Mouse (Mus musculus) testis, adult 2 months (tissue): ENCODE data around the gene Nav2. TPM values are rescaled to one million over a fixed set of nuclear protein-coding genes. Genes with fewer than 3 reads are reported as not detected.
A peak's percentile ranks its signal among the peaks of the same experiment; 100 is the strongest.

Experiments used
- H3K27ac ChIP-seq: fragments of 200-500 bp; 2 replicates; pipeline ENCODE4 v1.5.1; 2012; ENCODE audit warnings: low read depth, low read length; ENCODE audit not compliant: control insufficient read depth, insufficient read depth
- H3K27me3 ChIP-seq: fragments of 200-500 bp; 2 replicates; pipeline ENCODE4 v1.6.1; 2012; ENCODE audit warnings: mild to moderate bottlenecking, low read length, moderate library complexity; ENCODE audit not compliant: control insufficient read depth, insufficient read depth
- H3K36me3 ChIP-seq: fragments of 200-500 bp; 2 replicates; pipeline ENCODE4 v1.6.1; 2012; ENCODE audit warnings: mild to moderate bottlenecking, low read length; ENCODE audit not compliant: control insufficient read depth, insufficient read depth
- H3K4me1 ChIP-seq: fragments of 200-500 bp; 2 replicates; pipeline ENCODE4 v1.6.1; 2012; ENCODE audit warnings: low read length; ENCODE audit not compliant: control insufficient read depth, insufficient read depth
- H3K4me3 ChIP-seq: fragments of 200-500 bp; 2 replicates; pipeline ENCODE4 v1.5.1; 2012; ENCODE audit warnings: low read depth, mild to moderate bottlenecking, low read length, moderate library complexity, mixed read lengths; ENCODE audit not compliant: control insufficient read depth
- CTCF ChIP-seq: fragments of 200-500 bp; IDR thresholded peaks from 2 replicates; pipeline ENCODE4 v1.5.1; 2012; ENCODE audit warnings: low read depth, mild to moderate bottlenecking, inconsistent platforms, low read length, moderate library complexity; ENCODE audit not compliant: control insufficient read depth, insufficient read depth, insufficient replicate concordance
- POLR2A ChIP-seq: fragments of 200-500 bp; IDR thresholded peaks from 2 replicates; pipeline ENCODE4 v1.6.1; 2012; ENCODE audit warnings: low read depth, mild to moderate bottlenecking, inconsistent platforms, low read length, moderate library complexity; ENCODE audit not compliant: control insufficient read depth
- polyA plus RNA-seq: library from polyadenylated mRNA; depleted of rRNA; stranded (reverse); fragments of >200 nt; gene quantifications from 2 replicates; pipeline ENCODE4 v1.2.3, GENCODE M21; 2012

The Nav2 gene
- polyA plus RNA-seq, 1 experiment, result 20.8 TPM

DNA sequence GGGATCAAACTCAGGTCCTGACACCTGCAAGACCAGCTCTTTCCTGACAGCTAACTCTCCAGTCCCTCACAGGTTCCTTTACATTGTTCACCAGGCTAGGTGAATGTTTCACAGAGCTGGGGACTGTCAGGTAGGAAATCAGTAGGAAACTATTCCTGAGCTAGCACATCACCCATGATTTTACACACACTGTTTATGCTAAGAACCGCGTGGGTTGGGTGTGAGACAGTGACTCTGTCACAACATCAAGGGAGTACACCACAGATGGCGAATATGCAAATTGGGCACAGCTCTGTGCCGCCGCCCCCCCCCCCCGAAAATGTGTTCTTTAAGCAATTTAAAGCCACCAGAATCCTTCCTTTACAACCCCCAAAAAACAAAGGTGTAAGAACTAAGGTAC, 586.1 kb downstream of the Nav2 start:
- Histone ChIP-seq H3K36me3 (no peaks in the 10 kb centered on the region), H3K4me1 (no peaks in the 10 kb centered on the region), H3K27ac (no peak overlapping the region), H3K27me3 (no peaks in the 10 kb centered on the region), H3K4me3 (no peak overlapping the region)
- TF ChIP-seq POLR2A (no peak), CTCF (no peak)

DNA sequence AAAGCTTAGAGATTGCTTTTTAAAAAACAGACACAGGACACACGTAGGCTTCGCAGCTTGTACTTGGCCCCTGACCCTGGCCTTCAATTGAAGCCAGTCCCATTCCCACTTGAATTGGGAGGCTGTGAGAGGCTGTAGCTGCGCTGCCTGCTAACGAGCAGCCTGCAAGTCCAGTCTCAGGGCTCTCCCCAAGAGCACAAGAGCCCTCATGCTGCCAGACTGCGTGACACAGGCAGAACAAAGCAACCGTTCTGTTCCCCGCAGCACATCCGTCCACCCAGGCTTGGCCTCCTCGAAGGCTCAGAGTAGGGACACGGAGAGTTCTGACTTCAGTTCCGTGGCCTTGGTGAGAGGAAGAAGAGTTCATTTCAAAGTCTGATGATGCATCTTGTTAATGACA, 587.6 kb downstream of the Nav2 start:
- TF ChIP-seq CTCF, result no peak
- H3K4me3 ChIP-seq, result no peak overlapping the region
- H3K36me3 ChIP-seq, result no peaks in the 10 kb centered on the region
- no peaks in the 10 kb centered on the region for H3K4me1 ChIP-seq
- H3K27ac ChIP-seq, result peak overlapping the region; percentile 55; the same call in 1 of the 2 replicates
- H3K27me3 ChIP-seq, result no peaks in the 10 kb centered on the region

DNA sequence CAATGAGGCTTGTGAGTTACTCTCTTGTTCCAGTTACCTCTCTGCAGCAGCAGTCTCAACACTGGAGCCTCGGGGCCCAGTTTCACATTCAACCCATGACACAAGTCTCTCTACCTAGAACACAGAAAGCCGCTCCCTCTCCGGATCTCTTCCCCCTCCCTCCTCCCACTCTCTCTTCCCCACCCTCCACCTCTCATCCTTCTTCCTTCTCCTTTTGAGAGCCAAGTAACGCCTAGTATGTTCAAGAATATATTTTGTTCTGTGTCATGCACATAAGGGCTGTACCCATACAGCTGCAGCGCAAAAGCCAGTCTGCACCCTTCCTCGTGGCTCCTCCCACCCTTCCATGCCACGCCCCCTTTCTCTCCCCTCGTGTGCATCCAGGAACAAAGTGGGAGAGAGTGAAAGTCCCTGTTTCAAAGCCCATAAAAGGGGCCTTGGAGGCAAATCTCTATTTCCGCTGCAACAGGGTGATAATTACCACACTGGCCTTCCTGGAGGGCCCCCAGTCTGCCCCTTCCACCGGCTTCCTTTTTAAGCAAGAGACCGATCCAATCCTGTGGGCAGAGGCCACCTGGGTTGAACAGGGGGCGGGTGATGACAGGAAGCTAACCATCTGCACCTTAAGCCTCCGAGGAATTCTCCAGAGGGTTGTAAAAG, 588.4 kb downstream of the Nav2 start:
- no peaks in the 10 kb centered on the region for H3K27me3 ChIP-seq
- TF ChIP-seq CTCF (no peak), POLR2A (no peak)
- H3K36me3 ChIP-seq, result no peaks in the 10 kb centered on the region
- H3K27ac ChIP-seq, result no peak overlapping the region
- no peak overlapping the region for H3K4me3 ChIP-seq
- no peaks in the 10 kb centered on the region for H3K4me1 ChIP-seq

DNA sequence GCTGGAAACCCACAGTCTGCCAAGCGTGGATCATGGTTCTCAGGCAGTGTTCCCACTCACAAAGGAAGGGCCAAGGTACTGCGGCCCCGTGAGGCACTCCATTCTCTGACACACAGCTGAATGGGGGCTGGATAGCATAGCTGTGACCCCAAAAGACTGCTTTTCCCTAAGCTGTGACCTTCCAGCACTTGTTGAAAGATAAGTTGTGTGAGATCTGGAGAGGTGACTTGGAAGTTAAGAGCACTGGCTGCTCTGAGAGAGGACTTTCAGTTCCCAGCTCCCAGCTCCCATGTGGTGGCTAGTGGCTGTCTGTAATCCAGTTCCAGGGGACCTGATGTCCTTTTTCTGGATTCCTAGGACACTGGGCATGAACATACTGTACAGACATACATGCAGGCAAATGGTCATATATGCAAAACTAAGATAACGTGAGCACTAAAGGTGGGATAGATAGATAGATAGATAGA, 588.9 kb downstream of the Nav2 start:
- TF ChIP-seq POLR2A (no peak), CTCF (no peak)
- Histone ChIP-seq H3K4me1 (no peaks in the 10 kb centered on the region; the same call in 1 of the 2 replicates), H3K27ac (no peak overlapping the region), H3K27me3 (no peaks in the 10 kb centered on the region), H3K36me3 (no peaks in the 10 kb centered on the region), H3K4me3 (no peak overlapping the region)

DNA sequence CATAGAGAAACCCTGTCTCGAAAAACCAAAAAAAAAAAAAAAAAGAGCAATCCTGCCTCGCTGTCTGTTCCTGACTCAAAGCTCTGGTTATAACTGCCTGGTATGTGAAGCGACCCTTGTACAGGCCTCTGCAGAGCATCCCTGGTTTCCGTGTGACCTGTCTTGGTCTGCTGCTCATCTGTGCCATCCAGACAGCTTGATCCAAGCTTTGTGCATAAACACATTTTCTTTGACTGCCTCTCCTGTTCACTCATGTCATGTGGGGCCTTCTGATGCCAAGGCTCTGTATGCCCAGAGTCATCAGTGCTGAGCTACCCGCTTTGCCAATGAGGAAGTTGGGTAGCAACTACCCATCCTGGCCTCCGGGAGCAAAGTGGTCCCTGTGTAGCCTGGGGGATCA, 591.1 kb downstream of the Nav2 start:
- TF ChIP-seq CTCF (no peak), POLR2A (no peak)
- H3K4me3 ChIP-seq, result no peak overlapping the region
- H3K27me3 ChIP-seq, result no peaks in the 10 kb centered on the region
- no peak overlapping the region for H3K27ac ChIP-seq
- no peaks in the 10 kb centered on the region; the same call in 1 of the 2 replicates for H3K4me1 ChIP-seq
- no peaks in the 10 kb centered on the region for H3K36me3 ChIP-seq

DNA sequence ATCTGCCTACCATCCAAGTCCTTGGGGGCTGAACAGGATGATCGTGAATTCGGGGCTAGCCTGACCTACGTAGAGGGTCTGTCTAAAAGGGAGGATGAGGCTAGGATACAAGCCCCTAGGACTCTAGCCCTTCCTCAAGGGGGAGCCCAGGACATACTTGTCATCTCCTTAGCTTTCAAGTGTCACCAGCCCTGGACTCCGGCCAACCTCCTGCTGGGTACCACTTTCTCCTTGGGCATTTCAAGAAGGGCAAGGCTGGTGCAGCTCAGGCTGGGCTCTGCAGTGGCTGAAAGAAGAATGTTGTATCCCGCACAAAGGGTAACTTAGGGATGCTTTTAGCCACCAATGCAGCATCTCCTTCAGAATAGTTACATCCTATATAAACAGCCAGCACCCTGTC, 592.4 kb downstream of the Nav2 start:
- Histone ChIP-seq H3K36me3 (no peaks in the 10 kb centered on the region), H3K27me3 (no peaks in the 10 kb centered on the region), H3K27ac (no peak overlapping the region), H3K4me3 (no peak overlapping the region), H3K4me1 (no peaks in the 10 kb centered on the region; the same call in 1 of the 2 replicates)
- TF ChIP-seq CTCF, result no peak
- no peak for TF ChIP-seq POLR2A

DNA sequence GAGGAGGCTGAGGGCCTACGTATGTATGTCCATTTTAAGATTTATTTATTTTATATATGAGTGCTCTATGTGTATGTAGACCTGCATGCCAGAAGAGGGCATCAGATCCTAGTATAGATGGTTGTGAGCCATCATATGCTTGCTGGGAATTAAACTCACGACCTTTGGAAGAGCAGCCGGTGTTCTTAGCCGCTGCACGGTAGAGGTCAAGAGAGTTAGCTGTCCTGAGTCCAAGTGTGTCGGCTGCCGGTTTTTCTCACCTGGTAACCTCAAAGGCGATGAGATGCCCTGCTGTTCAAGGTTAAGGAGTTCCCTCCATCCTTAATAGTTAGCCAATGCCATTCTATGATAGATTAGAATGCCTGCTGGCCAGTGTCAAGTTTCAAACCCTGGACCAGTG, 594.9 kb downstream of the Nav2 start:
- TF ChIP-seq CTCF (no peak), POLR2A (no peak)
- no peak overlapping the region for H3K27ac ChIP-seq
- peaks cover 3% of the 10 kb centered on the region for H3K4me1 ChIP-seq
- no peaks in the 10 kb centered on the region for H3K36me3 ChIP-seq
- no peak overlapping the region for H3K4me3 ChIP-seq
- H3K27me3 ChIP-seq, result no peaks in the 10 kb centered on the region
